Mouse (Mus musculus): ENCODE measurements around the gene Rragd. TPM values are rescaled to one million over a fixed set of nuclear protein-coding genes. Genes with fewer than 3 reads are reported as not detected.
"Not testable (repeated sequence)": the region's sequence is repeated elsewhere in the genome, so short reads cannot be mapped to it uniquely, and the experiment has no call there.

Rragd gene
- total RNA-seq, 2 experiments from 2014 or later = 90.3 to 93.3 TPM

DNA sequence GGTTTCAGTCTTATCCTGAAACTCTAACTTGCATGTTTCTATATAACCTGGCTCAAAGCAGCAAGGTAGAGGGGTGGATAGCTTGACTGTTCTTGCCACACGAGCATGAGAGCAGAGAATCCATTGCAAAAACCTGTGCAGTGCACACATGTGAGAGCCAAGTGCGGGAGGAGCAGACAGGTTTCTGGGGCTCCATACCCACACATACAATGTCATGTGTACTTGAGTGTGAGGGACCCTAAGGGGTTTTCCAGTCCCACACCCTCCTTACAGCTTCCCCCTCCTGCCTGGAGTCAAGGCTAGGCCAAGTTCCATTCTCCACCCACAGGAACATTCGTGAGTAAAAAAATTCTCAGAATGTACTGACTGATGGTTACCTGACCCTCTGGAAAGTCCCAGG is 21.4 kb upstream of the Rragd start:
- H3K4me3 ChIP-seq = no peak overlapping the region
- intact Hi-C loops (cut with DNase I) = no loop called here
- TF ChIP-seq CTCF (IDR thresholded peaks at IDR 0.05) = no peak
- DNase-seq (ENCODE audit: extremely low spot score in 1 of 2, low spot score in 2 of 2) = no peak
- H3K27ac ChIP-seq = no peak overlapping the region

DNA sequence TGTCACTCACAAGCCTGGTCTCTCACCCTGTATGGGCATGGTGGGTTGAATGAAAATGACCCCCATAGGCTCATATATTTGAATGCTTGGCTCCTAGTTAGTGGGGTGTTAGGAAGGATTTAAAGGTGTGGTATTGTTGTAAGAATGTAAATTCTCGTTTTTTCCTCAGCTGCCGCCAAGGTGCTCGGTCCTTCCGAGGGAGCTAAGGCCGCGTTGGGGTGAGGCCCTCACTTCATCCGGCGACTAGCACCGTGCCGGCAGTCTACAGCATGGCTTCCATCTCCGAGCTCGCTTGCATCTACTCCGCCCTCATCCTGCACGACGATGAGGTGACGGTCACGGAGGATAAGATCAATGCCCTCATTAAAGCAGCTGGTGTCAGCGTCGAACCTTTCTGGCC is 18.2 kb upstream of the Rragd start:
- H3K27ac ChIP-seq; intact Hi-C loops (cut with DNase I); H3K4me3 ChIP-seq; DNase-seq (ENCODE audit: extremely low spot score in 1 of 2, low spot score in 2 of 2): not testable (repeated sequence)

DNA sequence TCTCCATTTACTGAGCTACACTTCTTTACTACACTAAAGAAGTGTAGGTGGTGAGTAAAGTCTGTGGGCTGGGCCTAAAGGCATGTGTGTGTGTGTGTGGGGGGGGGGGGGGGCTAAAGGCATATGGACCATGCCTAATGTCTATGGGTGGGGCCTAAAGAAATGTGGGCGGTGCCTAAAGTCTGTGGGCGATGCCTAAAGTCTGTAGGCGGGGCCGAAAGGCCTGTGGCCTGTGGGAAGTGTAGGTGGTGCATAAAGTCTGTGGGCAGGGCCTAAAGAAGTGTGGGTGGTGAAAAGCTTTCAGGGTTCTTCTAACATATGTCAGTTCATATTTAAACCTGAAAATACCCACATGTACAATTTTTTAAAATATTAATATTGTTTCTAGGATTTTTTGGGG is 5.5 kb upstream of the Rragd start:
- no peak for DNase-seq (ENCODE audit: extremely low spot score in 1 of 2, low spot score in 2 of 2)
- Histone ChIP-seq H3K4me3 (no peak overlapping the region), H3K27ac (no peak overlapping the region)
- intact Hi-C loops (cut with DNase I) = no loop called here
- TF ChIP-seq CTCF (IDR thresholded peaks at IDR 0.05) = no peak

DNA sequence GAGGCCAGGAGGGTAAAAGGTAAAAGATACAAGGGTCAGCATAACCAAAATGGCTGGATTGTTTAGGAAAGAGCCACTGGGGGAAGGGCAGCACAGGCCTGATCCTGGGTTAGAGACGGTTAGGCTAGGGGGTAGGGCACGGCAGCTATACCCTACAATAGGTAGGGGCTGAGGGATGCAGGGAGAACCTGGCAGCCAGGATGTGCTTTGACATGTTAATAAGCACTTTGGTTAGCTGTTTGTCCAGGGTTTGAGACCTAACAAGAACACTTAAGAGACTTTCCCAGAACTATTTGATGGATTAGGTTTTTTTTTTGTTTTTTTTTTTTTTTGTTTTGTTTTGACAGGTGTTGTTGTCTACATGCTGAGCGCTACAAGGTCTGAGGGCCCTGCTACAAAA is 2.8 kb upstream of the Rragd start:
- intact Hi-C loops (cut with DNase I) = no loop called here
- no peak for TF ChIP-seq CTCF (IDR thresholded peaks at IDR 0.05)

DNA sequence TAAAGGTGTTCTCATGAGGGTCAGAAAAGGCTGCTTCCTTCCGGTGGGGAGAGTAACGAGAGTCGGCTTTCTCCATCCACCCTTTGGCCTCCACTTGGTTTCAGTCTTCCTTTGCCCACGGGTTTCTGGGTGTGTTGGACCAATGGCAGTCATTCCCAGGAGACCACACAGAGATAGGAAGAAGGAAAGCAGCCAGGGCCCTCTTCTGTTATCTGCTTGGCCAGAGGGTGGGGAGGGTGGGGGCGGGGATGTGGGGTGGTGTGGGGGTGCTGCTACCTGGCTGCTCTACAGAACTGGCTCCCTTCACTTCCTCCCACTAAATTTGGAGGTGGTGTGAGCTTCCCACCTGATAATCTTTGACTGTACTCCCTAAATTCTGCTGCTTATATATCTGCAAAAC is 1.2 kb upstream of the Rragd start:
- TF ChIP-seq CTCF (IDR thresholded peaks at IDR 0.05) = no peak
- Histone ChIP-seq H3K27ac (no peak overlapping the region), H3K4me3 (no peak overlapping the region)
- intact Hi-C loops (cut with DNase I) = no loop called here
- no peak for DNase-seq (ENCODE audit: extremely low spot score in 1 of 2, low spot score in 2 of 2)

More for the DNA sequence above, 2.8 kb upstream of the Rragd start:
- no peak for DNase-seq (ENCODE audit: extremely low spot score in 1 of 2, low spot score in 2 of 2)
- H3K27ac ChIP-seq = no peak overlapping the region
- no peak overlapping the region for H3K4me3 ChIP-seq

- H3K27ac ChIP-seq = peak overlapping the region; percentile 92
- H3K4me3 ChIP-seq = peak overlapping the region; percentile 73
- peak; percentile 25 to 31 for DNase-seq (ENCODE audit: extremely low spot score in 1 of 2, low spot score in 2 of 2)
- intact Hi-C loops (cut with DNase I) = no loop called here
- no peak for TF ChIP-seq CTCF (IDR thresholded peaks at IDR 0.05)
Observed at GRCm38 (mm10) chr4:32982041-32982715, 659 bp upstream of the Rragd start.

GRCm38 (mm10) chr4:32983176-32984155 is 629 bp downstream of the Rragd start:
- peak; percentile 66 to 68 for DNase-seq (ENCODE audit: extremely low spot score in 1 of 2, low spot score in 2 of 2)
- intact Hi-C loops (cut with DNase I) = loop anchor here (2.0 kb wide), 1 partner anchor 47 kb away; the partner anchor contains the start of gene Ube2j1
- Histone ChIP-seq H3K27ac (peak overlapping the region; percentile 92), H3K4me3 (peak overlapping the region; percentile 73)
- no peak; the same call in 1 of the 2 replicates for TF ChIP-seq CTCF (IDR thresholded peaks at IDR 0.05)

- Histone ChIP-seq H3K27ac (no peak overlapping the region), H3K4me3 (peak overlapping the region; percentile 73)
- TF ChIP-seq CTCF (IDR thresholded peaks at IDR 0.05) = no peak
- no peak for DNase-seq (ENCODE audit: extremely low spot score in 1 of 2, low spot score in 2 of 2)
- intact Hi-C loops (cut with DNase I) = loop anchor here (2.0 kb wide), 1 partner anchor 47 kb away; the partner anchor contains the start of gene Ube2j1
Observed at GRCm38 (mm10) chr4:32984242-32984641, 1.4 kb downstream of the Rragd start.

DNA sequence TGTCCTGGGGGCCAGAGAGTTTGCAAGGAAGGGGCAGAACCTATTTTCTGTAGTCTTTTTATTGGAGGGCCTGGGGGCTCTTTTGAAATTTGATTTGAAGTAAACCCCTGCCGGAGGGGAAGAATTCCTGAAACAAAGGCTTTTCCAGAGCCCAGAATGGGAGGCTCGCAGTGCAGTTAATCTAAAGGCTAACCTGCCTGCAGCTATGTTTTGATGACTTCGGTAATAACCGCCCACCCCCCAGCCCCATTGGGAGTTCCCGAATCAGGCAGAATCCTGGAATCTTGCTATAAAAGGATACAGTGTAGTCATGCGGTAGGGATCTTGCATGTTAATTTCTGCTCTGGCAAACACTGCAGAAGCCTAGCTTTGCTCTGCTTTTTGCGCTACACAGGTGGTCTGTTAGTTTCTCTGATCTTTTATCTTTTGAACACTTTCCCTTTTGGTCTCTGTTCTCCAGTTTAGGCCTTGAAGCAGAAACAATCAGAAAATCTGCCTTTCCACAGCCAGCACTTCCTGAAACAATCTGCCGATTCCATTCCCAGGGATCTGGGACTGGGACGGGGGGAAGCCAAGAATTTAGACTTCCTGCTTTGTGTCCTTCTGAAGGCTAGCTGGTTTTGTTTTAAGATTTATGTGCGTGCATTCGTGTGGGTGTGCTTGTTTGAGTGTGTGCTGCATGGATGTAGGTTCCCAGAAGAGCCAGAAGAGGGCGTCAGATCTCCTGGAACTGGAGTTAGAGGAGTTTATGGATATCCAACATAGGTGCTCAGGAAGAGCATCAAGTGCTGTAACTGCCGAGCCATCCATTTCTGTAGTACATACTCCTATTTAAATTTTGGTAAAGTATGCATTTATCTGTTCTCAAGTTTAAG is 2.2 kb downstream of the Rragd start:
- Histone ChIP-seq H3K27ac (no peak overlapping the region), H3K4me3 (peak overlapping the region; percentile 73)
- intact Hi-C loops (cut with DNase I) = loop anchor here (2.0 kb wide), 1 partner anchor 46 kb away; the partner anchor contains the start of gene Ube2j1
- peak; percentile 50 for TF ChIP-seq CTCF (IDR thresholded peaks at IDR 0.05)
- peak in 1 of 2 experiments; percentile 19 for DNase-seq (ENCODE audit: extremely low spot score in 1 of 2, low spot score in 2 of 2)

- intact Hi-C loops (cut with DNase I) = loop anchor here (2.0 kb wide), 1 partner anchor 45 kb away; the partner anchor contains the start of gene Ube2j1
- Histone ChIP-seq H3K4me3 (no peak overlapping the region), H3K27ac (no peak overlapping the region)
- no peak for DNase-seq (ENCODE audit: extremely low spot score in 1 of 2, low spot score in 2 of 2)
- TF ChIP-seq CTCF (IDR thresholded peaks at IDR 0.05) = no peak; the same call in 1 of the 2 replicates
Observed at GRCm38 (mm10) chr4:32985684-32986083, 2.8 kb downstream of the Rragd start.

- Histone ChIP-seq H3K4me3 (no peak overlapping the region), H3K27ac (no peak overlapping the region)
- intact Hi-C loops (cut with DNase I) = no loop called here
- no peak for TF ChIP-seq CTCF (IDR thresholded peaks at IDR 0.05)
- no peak for DNase-seq (ENCODE audit: extremely low spot score in 1 of 2, low spot score in 2 of 2)
Observed at GRCm38 (mm10) chr4:32987006-32987405, 4.2 kb downstream of the Rragd start.

All from left cerebral cortex, adult 2 months (tissue).